Mouse (Mus musculus) liver (tissue): ENCODE data around the gene Prkag3.
A peak's percentile ranks its signal among the peaks of the same experiment; 100 is the strongest.

Source experiments
- DNase-seq: peaks from one replicate; pipeline ENCODE4 v3.0.0-alpha.2; 2020; ENCODE audit warnings: mixed read lengths

Gene Prkag3

GRCm38 (mm10) chr1:74754175-74754785 lies 5.3 kb upstream of the Prkag3 start:
- no peak for DNase-seq

GRCm38 (mm10) chr1:74753266-74753974 lies 4.4 kb upstream of the Prkag3 start:
- DNase-seq: no peak

- no peak for DNase-seq
Measured at GRCm38 (mm10) chr1:74752833-74753232, 3.8 kb upstream of the Prkag3 start.

- no peak for DNase-seq
Measured at GRCm38 (mm10) chr1:74752150-74752549, 3.1 kb upstream of the Prkag3 start.

GRCm38 (mm10) chr1:74750683-74751082 lies 1.7 kb upstream of the Prkag3 start:
- DNase-seq: no peak

- DNase-seq: no peak
Measured at GRCm38 (mm10) chr1:74749301-74749700, 280 bp upstream of the Prkag3 start.

- DNase-seq: no peak
Measured at GRCm38 (mm10) chr1:74747335-74747734, 1.7 kb downstream of the Prkag3 start.

- DNase-seq: no peak
Measured at GRCm38 (mm10) chr1:74740846-74741245, 8.2 kb downstream of the Prkag3 start.

- DNase-seq: no peak
Measured at GRCm38 (mm10) chr1:74737500-74737899, 11.5 kb downstream of the Prkag3 start.

GRCm38 (mm10) chr1:74736977-74737376 lies 12.0 kb downstream of the Prkag3 start:
- DNase-seq: no peak

GRCm38 (mm10) chr1:74728446-74728845 lies 20.6 kb downstream of the Prkag3 start:
- DNase-seq: no peak

GRCm38 (mm10) chr1:74726674-74727073 lies 22.3 kb downstream of the Prkag3 start:
- no peak for DNase-seq

- no peak for DNase-seq
Measured at GRCm38 (mm10) chr1:74726114-74726513, 22.9 kb downstream of the Prkag3 start.

- DNase-seq: peak; percentile 18
Measured at GRCm38 (mm10) chr1:74723748-74724147, 25.3 kb downstream of the Prkag3 start.

- DNase-seq: no peak
Measured at GRCm38 (mm10) chr1:74721657-74722056, 27.4 kb downstream of the Prkag3 start.

GRCm38 (mm10) chr1:74719281-74719680 lies 29.7 kb downstream of the Prkag3 start:
- no peak for DNase-seq

GRCm38 (mm10) chr1:74718113-74718512 lies 30.9 kb downstream of the Prkag3 start:
- no peak for DNase-seq

- no peak for DNase-seq
Measured at GRCm38 (mm10) chr1:74715886-74716285, 33.1 kb downstream of the Prkag3 start.

- DNase-seq: no peak
Measured at GRCm38 (mm10) chr1:74715468-74715867, 33.6 kb downstream of the Prkag3 start.

GRCm38 (mm10) chr1:74714967-74715366 lies 34.1 kb downstream of the Prkag3 start:
- no peak for DNase-seq

- no peak for DNase-seq
Measured at GRCm38 (mm10) chr1:74713859-74714730, 34.9 kb downstream of the Prkag3 start.

GRCm38 (mm10) chr1:74713099-74713858 lies 35.7 kb downstream of the Prkag3 start, which contains the start of gene Cyp27a1:
Gene Cyp27a1, plus strand, starts transcription at chr1:74713574.
- DNase-seq: peak; percentile 56
